Mouse (Mus musculus): Measurements from ENCODE around the gene Hivep2. TPM values are rescaled to one million over a fixed set of nuclear protein-coding genes. Genes with fewer than 3 reads are reported as not detected.

Hivep2 gene
- total RNA-seq, 2 experiments from 2014 or later = 181 to 200 TPM

Other genes with a start within 250 kb of the Hivep2 start
- 10 to 100 TPM; 64.6 to 67.2 TPM for gene Aig1, start 97.1 kb upstream of the Hivep2 start, total RNA-seq (2021)

All from layer of hippocampus, adult 18-20 months (tissue).